Mouse (Mus musculus) ovary, adult 18-20 months (tissue): ENCODE data around the gene Ahnak.

Source experiments
- DNase-seq: peaks from one replicate; pipeline ENCODE4 v3.0.0; 2022; ENCODE audit warnings: low spot score, mixed read lengths

Ahnak gene

DNA sequence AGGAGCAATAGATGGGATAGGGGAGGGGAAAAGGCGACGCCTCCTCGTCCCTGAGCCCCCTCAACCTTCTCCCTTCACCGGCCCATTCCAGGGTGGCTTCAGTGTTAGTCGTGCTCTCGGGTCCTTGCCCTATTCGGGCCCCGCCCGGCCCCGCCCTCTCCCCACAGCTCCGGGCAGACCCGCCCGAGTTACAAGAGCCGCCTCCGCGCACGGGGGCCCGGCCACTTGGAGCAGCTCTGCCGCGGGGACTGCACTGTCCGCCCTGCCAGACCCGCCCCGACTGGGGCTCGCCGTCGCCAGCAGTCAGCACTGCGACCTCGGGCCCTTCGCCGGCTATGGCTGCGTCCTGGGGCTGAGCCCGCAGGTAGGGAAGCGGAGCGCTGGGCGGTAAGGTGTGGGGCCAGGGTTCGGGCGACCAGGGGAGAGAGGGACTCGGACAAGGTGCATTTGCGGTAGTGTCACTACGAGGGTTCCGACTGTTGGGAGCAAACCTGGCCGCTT, at the start of gene Ahnak:
Gene Ahnak, plus strand, starts transcription at position 219 of the 501 bp plus-strand sequence.
- peak; percentile 75 for DNase-seq

DNA sequence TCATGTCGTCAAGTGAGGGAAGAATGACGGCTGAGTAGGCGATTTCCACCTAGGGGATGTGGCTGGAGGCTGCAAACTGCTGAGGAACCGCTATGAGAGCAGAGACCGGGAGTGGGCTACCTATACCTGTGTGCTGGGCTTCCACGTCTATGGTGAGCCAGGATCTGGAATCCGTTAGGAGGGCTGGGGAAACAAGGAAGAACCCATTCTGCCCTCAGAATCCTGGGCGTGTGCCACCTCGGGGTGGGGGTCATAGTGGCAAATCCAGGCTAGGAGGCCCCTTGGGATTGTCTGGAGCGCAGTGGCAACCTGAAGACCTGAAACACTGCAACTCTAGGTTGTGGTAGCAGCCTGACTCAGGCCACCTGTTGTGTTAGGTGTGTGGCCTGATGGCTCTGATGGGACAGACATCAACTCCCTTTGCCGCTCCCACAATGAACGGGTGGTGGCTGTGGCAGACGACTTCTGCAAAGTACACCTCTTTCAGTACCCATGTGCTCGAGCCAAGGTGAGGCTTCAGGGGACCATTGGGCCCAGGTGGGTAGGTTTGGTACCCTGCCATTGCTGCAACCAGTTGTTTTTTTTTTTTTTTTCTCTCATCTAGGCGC, 48.5 kb upstream of the Ahnak start:
- DNase-seq: no peak

DNA sequence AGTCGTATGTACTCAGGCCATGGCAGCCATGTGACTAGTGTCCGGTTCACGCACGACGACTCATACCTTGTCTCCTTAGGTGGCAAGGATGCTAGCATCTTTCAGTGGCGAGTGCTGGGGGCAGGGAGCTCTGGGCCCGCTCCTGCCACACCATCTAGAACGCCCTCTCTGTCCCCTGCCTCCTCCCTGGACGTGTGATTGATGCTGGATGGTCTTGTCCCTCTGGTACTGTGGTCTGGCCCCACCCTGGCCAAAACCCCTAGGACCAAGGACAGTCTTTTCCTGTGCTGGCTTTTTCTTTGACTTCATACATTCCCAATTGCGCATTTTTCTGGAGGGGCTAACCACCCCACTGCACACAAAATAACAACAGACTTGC, 48.0 kb upstream of the Ahnak start:
- no peak for DNase-seq

DNA sequence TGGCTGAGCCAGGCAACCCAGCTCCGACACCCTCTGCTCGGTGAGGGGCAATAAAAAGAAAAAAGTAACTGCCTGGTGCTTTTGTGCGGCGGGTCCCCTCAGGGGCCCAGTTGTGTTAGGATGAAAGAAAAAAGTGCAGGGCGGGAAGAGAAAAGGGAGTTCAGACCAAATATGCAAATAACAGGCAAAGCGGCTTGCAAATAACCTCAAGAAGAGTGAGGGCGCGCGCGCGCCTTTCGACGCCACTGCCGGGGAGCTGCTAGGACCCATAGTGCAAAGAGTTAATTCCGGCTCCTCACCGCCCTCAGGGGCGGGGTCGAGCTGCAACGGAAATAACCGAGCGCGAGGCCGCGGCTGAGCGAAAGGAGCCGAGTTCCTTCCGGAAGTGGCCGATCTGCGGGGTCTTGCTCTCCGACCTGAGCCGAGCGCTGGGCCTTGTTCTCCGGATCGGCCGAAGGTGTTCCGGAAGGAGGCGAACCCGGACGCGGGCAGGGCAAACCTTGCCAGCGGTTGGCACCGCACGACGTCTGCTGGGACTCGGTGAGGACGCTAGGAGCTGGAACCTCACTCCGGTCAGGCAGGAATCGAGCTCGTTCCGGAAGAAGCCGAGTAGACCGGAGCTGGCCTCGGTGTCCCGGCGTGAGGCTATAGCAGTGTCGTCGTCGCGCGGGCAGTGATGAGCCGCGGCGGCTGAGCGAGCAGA, 47.4 kb upstream of the Ahnak start, which contains the start of gene Mta2:
Gene Mta2, plus strand, starts transcription at position 361 of the 703 bp plus-strand sequence.
- DNase-seq: peak; percentile 90

DNA sequence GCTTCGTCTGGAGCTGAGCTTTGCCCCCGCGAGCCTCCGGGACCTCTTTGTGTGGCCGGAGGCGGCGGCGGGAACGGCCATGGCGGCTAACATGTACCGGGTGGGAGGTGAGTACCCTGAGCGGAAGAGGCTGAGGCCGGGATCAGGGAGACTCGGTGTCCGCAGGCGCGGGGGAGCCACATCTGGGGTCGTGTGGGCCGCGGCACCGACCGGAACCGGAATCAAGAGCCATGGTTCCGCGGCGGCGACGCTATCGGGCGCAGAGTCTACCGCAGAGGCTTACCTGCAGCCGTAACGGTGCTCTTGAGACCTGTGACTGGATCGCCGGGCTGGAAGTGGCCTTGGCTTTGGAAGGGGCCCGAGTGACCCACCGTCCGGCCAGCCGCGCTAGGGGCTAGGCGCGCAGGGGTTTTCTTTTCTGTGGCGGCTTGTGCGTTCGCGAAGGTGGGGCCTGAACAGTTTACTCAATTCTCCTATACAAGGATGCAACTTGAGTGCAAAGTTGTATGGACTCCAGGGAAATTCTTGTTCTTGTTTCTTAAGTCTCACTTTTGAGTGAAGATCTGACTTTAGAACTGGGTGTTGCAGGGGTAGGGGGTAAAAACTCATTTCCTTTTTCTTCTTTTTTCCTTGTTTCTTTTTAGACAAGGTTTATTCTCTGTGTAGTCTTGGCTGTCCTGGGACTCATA, 46.7 kb upstream of the Ahnak start:
- no peak for DNase-seq

DNA sequence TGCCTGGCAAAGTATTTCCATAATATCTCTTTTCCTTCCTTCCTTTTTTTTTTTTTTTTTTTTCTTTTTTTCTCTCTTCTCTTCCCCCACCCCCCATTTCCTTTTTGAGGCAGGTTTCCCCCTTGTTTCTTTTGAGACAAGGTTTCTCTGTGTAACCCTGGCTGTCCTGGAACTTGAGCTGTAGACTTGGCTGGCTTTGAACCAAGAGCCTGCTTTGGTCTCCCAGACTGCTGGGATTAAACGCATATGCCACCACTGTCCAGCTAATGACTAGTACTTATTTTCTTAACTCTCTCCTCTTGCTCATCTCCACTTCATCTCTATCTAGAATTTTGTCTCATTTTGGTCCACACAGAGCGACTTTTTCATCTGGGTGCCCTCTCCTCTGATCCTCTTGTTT, 46.0 kb upstream of the Ahnak start:
- no peak for DNase-seq

DNA sequence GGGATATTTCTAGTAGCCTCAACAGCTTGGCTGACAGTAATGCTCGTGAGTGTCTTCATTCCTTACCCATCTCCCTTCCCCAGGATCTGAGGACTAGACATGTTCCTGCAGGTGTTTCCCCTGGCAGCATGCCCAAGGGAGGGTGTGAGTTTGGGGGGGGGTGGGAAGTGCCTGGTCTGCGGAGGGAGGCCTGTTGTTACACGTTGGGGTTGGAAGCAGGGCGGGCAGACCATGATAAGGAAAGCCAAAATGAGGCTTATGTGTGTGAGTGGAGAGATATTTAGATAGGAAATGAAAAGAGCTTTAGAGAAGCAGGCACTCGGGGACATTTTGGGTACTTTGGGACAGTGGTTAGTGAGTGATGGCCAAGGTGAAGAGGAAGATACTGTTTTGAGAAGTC, 45.0 kb upstream of the Ahnak start:
- no peak for DNase-seq

DNA sequence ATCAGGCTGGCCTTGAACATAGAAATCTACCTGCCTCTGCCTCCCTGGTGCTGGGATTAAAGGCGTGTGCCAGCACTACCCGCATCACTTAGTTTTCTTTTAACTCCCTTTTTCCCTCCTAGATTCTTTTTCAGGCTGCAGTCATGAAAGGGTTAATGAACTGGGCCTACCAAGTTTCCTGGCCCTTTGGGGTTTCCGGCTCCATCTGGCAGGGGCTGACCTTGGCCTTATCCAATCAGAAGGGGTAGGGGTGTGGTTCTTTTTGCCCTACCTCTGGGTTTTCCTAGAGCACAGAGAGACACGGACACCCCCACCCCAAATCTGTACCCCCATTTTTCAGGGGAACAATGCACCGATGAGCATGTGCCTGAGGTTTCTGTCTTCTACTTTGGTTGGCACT, 44.3 kb upstream of the Ahnak start:
- no peak for DNase-seq

DNA sequence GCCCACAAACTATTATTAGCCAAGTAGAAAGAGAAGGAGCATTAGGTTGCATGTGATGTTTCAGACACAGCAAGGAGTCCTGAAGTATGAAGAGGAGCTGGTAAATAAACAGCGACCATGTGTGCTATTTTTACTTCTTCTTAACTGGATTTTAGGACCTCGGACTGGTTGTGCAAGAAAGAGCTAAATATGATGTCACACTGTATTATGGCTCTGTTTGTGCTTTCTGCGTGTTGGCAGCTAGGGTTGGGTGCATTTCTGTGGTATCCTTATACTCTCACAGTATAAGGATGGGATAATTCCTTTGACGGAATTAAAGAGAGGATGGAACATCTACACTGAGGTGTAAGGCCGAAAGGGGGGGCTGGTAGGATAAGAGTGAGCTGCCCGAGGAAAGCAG, 43.8 kb upstream of the Ahnak start:
- no peak for DNase-seq

DNA sequence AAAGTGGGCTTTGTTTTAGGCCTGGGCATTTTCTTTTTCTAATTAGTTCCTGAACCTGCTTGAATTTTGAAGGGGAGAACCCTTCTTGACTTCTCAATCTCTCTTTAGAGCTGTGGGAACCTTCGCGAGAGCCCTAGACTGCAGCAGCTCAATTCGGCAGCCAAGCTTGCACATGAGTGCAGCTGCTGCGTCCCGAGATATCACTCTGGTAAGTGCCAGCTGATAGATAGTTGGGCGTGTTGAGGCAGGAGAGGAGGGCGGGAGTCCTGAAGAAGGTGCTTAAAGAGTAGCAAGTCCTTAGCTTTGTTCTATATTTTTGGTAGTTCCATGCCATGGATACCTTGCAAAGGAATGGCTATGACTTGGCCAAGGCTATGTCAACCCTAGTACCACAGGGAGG, 42.2 kb upstream of the Ahnak start:
- DNase-seq: no peak

DNA sequence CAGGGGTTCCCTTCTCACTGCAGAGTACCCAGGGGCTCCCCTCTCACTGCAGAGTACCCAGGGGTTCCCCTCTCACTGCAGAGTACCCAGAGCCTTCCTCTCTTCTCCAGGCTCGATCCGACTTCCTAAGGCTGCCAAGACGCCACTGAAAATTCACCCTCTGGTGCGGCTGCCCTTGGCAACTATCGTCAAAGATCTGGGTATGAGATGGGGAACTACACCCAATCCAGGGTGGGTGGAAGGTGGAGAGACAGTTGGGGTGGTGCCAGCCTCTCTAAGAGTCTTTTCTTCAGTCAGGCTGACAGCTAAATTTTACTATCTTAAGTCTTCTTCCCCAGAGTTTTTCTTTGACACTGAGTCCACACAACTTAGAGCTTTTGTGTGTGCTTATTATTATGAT, 38.9 kb upstream of the Ahnak start:
- DNase-seq: no peak

DNA sequence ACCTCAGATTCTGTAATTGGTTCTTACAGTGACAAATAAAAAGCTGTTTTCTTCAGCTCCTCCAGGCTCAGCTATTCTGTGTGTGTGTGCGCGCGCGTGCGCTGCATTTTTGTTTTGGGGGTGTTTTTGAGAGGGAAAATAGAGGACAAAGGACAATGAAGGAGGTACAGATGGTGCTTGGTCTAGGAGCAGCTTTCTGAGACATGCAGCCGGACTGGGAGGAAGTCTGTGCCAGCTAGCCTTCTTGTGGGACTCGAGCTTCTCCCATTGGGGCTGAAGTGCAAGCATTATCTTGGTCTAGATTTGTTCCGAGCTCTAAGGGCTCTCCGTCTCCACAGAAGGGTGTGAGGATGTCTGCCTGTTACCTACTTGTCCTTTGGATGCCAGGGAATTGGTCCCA, 36.8 kb upstream of the Ahnak start:
- DNase-seq: no peak

DNA sequence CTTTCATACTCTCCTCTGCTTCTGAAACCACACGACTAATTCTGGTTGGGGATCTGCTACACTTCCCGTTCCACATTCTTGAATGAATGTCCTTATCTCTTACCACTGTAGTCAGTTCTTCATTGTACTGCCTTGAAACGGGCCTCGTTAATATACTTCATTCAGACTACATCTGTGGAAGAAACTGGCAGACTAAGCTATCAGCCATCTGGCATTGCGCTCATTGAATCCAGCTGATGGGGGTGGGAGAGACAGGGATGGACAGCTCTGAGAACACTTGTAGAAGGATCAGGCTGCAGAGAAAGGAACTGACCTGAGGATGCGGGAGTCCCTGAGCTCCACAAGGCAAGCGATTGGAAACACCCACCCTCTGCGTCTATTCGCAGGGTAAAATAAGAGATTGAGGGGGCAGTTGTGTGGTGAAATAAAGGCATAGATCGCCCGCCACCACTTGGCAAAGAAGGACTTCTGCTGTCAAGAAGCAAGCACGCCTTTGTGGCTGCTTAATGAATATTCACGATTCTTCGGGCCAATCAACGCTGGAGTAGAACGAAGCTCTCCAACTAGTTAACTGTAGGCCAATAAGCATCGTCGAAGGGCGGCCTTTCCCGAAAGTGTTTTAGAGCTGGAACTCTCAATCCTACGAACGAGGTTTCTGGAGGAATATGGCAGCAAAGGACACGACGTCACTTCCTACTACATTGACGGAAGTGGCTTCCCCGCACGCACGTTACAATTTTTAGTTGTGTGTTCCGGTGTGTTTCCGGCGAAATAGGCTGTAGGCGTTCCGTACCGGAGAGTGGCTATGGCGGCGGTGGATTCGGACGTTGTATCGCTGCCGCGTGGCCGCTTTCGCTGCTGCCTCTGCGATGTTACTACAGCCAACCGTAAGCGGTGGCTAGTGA, 35.7 kb upstream of the Ahnak start, which contains the start of gene Tut1:
Gene Tut1, plus strand, starts transcription at position 713 of the 905 bp plus-strand sequence.
- DNase-seq: peak; percentile 85

DNA sequence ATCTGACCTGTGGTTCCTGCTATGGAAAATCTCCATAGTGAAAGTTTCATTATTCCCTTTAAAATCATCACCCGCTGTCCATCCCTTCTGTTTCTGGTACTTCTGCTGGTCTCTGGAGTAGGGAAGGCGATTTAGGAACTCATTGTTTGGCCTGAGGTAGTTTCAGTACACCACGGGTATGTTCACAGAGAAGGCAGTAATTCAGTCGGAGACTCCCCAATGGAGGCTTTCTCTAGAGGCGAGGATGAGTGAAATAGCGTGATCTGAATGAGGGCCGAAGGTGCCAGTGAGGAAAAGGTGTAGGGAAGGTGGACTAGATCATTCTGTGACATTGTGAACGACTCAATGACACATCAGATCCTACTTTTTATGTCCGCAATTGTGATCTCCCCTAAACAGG, 34.9 kb upstream of the Ahnak start:
- DNase-seq: no peak

DNA sequence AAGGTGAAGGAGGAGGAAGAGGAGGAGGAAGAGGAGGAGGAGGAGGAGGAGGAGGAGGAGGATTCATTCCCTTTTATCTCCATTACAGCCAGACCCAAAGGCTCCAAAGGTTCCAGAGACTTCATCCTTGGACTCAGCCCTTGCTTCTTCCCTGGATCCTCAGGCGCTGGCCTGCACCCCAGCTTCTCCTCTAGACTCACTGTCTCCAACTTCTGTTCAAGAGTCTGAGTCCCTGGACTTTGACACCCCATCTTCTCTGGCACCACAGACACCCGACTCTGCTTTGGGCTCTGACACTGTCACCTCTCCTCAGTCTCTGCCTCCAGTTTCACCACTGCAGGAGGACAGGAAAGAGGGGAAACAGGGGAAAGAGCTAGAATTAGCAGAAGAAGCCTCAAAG, 26.8 kb upstream of the Ahnak start:
- no peak for DNase-seq

DNA sequence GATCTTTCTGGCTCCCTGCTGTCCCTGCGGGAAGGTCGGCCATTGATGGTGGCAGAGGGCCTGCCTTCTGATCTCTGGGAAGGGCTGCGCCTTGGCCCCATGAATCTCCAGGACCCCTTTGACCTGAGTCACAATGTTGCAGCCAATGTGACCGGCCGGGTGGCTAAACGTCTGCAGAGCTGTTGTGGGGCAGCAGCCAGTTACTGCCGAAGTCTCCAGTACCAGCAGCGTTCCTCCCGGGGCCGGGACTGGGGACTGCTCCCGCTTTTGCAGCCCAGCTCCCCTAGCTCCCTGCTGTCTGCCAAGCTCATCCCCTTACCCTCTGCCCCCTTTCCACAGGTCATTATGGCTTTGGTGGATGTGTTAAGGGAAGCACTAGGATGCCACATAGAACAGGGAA, 24.0 kb upstream of the Ahnak start:
- no peak for DNase-seq

DNA sequence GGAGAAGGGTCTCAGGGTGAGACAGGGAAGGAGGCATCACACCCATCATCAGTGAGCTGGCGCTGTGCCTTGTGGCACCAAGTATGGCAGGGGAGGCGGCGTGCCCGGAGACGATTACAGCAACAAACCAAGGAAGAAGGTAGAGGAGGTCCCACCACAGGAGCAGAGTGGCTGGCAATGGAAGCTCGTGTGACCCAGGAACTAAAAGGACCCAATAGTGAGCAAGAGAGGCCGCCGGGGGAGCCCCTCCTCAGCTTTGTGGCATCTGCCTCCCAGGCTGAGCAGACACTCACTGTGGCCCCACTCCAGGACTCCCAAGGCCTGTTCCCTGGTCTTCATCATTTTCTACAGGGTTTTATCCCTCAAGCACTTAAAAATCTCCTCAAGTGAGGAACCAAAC, 23.3 kb upstream of the Ahnak start:
- peak; percentile 40 for DNase-seq

DNA sequence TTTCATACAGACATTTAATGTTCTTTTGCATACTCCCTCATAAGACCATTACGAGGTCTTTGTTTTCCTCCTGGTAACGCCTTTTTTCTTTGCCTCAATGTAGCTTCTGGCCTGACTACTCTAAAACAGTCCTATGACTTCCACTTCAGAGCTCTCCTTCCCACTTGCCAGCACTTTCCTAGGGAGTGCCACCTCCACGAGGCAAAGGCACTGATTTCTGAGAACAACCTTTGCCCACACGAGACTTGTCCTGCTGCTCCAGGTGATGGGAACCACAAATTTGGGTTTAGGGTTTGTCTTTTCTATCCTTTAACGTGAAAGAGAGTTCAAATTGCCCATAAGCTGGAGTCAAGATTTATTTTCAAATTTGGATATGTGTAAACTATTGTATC, 22.9 kb upstream of the Ahnak start:
- DNase-seq: no peak

DNA sequence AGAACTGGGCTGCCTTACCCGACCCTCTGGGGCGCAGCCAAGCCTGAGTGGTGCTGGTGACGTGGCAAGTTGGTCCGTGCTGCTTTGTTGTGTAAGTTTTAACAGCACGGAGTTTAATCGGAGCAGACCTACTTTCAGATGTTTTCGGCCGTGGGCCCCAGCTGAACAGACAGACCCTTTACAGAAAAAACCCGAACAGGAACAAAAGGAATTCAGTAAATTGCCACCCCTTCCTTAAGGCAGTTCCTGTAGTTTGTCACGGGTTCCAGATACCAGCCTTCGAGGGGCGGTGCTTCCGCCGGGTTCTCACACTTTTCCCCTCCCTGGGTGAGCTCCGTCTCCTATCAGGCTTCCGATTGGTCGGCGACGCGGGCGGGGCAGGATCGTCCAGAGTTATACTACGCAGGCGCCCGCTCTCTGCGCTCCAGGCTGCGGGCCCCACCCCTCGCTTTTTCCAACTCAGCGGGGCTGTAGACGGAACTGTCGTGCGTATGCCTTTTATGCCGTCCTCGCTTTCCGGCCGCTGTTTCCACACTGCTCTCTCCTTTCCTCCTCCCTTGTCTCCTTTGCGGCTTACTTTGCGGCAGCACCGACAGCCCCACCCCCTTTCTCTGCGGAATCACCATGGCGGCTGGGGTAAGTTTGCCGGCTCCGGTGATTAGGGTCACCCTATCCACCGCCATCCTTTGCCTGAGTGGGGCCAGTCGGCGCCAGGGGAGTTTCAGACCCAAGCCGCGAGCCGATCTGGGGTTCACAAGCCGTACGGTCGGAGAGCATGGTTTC, 22.3 kb upstream of the Ahnak start, which contains the start of gene Eef1g:
Gene Eef1g, plus strand, starts transcription at position 452 of the 783 bp plus-strand sequence.
- DNase-seq: peak; percentile 100

DNA sequence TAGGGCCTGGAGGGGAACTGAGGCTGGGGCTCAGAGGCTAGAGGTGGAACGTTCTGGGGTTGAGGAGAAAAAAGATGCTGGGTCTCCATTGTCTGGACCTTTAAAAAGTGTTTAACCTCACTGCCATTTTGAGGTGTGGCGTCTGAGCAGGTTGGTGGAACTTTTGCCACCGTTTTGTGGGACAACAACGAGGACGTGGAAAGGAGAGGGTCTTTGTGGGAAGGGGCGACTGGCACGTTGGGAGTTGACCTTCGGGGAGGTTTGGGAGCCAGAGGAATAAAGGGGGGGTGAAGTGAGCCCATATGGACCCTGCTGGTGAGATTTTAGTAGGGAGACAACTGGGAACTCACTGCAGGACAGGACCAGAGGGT, 21.7 kb upstream of the Ahnak start:
- no peak for DNase-seq

DNA sequence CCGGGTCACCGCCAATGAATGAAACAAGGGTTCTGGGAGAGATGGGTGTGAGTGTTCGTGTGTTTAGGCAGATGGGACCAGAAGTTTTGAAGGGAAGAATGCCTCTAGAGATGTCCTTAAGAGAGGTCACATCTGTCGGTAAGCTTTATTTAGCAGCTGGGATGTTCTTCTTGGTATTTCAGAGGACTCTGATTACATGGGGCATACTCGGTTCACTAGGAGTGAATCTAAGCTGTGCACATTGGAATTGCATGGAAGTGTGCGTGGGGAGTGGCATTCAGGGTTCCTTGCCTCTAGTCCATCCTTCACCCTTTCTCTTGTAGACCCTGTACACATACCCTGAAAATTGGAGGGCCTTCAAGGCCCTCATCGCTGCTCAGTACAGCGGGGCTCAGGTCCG, 21.2 kb upstream of the Ahnak start:
- DNase-seq: no peak
